Mouse (Mus musculus) frontal cortex, postnatal 10 days (tissue): Measurements from ENCODE around the gene Ikzf1.

Source experiments
- DNase-seq, 2 experiments: peaks; one replicate each; pipeline ENCODE4 v3.0.0; 2022; ENCODE audit warnings: low spot score in 2 of 2, mixed read lengths in 1 of 2

Ikzf1 gene

GRCm38 (mm10) chr11:11690059-11690844 lies 5.4 kb downstream of the Ikzf1 start:
- no peak for DNase-seq

DNA sequence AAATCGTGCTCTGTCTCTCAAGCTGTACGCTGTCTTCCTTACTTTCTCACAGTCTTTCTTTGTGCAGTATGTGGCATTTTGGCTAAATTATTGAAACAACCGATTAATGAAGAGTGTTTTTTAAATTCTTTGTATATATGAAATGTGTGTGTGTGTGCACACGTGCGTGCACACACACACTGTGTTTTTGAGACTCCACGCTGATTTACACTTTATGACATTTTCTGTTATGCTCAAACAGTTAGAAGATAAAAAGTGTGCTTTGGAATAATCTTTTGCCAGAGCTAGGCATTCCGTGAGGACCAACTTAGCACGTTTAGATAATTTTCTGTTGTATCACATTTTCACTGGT lies 6.0 kb downstream of the Ikzf1 start:
- DNase-seq, result no peak

DNA sequence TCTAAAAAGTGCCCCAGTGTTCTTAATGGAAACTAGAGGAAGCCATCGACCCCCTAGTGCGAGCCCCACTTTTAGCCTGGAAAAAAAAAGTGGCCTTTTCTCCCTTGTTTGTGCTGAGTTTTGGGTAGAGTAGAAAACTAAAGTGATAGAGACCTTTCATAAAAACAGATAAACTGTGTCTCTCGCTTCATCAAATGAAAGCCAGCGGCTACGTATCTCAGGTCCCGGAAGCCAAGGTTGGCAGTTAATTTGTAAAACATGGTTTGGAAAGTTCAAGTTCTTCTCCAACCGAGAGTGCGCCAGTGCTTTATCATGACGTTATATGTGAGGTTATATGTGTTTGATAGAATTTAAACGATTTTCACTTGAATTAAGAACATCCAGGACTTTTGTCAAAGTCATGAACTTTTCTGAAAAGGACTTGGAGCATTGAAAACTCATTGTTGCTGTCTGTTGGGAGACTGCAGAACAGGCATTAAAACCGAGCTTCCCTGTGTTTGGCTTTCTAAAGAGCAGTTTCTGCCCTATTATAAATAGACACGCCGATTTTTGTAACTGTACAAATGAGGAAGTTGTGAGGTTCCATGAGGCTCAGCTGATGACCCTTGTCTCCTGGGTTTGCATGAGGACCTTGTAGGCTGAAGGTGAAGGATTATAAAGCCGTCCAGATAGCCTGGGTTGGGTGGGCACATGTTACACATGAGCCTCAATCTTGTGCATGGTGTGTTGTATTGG lies 6.7 kb downstream of the Ikzf1 start:
- no peak for DNase-seq

DNA sequence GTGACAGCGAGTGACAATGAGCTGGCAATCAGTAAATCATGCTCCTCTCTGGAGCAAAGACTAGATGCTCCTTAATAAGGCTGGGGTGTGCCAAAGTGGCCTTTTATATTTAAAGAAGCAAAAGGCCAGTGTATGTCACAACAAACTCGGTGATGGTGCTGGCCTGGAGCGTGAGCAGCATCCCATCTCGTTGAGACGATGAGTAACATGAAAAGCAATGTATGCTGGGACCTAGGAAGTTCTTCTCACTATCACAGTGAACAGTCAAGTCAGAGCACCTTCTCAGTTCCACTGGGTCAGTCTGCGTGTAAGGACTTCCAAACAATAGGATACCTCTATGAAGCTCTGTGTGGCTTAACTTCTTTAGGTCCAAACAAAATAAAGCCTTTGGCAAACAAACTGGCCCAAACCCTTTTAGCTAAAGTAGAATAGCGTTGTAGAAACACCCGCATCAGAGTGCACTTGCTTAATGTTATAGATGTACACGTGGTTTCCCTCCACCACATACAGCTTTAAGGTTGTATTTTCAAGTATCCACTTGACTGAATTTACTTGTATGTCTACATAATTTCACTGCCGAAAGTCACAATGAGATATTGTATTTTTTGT lies 7.9 kb downstream of the Ikzf1 start:
- DNase-seq, result no peak

DNA sequence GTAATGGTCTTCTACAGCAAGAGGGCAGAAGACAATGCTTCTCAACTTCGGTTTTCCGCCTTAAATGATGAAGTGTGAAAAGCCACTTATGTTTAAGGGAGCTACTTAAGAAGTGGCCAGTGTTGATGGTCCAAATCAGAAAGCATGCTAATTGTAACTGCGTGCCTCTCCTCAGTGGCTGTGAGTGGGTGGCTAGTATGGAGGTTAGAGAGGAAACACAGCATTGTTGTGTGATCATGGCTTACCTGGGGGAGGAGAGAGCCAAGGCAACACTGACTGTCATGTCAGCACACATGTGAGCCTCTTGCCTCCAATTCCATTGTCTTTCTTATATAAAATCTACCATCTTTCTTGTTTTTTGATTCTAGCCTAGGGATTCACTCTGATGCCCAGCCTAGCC lies 8.6 kb downstream of the Ikzf1 start:
- no peak for DNase-seq

DNA sequence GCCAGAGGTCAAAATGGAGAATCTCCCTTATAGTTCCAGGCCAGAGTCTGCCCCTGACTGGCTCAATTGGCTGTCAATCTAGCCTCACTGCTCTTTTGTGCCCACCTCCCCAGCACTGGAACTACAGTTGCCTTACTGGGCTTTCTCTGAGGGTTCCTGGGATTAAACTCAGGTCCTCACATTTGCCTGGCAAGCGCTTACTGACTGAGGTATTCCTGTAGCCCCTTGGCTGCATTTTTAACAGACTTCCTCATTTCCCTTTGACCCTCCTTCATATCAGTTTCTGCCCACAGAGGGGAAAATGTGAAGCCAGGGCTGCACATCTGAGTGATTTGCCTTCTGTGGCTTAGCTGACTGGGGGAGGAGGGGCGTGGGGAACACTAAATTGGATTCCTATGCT lies 9.3 kb downstream of the Ikzf1 start:
- DNase-seq, result no peak

GRCm38 (mm10) chr11:11694472-11695177 lies 9.8 kb downstream of the Ikzf1 start:
- no peak for DNase-seq

DNA sequence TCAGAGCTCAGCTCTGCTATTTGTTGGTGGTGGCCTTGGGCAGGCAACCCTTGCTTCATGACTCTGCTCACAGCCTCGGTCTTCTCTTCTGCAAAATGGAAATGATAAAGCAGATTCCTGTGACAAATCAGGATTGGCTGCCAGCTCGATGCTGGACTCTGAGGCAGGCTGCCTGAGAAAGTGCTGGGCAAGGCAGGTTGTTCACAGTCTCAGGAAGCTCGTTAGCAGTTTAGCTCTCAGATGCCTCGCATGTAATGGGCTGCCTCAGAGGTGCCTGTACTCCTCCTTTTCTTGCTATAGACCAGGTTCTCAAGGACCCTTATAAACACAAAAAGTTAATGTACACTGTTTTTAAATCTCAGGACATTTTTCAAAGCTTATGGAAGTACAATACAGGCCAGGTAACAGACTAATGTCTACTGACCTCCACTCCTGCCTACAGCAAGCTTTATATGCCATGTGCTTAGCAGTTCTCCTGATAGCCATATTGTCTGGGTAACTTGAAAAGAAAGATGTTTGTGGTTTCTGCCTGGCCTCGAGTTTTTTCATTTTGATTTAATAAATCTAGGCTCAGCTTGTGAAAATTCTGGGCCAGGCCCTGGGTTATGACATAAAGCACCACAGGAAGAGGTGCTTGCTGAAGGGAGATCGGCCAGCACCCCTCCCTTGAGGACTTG lies 10.5 kb downstream of the Ikzf1 start:
- no peak for DNase-seq

DNA sequence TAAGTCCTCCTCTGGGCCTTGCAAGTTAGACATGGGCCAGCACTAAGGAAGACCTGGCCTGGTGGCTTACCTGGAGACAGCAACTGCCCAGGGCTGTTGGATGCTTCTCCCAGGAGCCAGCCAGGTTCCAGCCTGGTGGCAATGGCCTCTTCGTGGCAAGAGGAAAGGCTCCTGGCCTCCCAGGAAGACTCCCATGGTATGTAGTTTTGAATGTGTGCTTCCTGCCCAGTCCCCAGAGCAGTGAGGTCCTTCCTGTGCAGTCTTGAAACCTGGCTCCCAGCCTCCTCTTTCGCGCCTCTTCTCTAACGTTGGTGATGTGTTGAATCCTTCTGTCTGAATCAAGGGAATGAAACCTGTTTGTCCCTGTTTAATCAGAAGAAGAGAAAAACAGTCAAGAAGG lies 11.1 kb downstream of the Ikzf1 start:
- no peak for DNase-seq

DNA sequence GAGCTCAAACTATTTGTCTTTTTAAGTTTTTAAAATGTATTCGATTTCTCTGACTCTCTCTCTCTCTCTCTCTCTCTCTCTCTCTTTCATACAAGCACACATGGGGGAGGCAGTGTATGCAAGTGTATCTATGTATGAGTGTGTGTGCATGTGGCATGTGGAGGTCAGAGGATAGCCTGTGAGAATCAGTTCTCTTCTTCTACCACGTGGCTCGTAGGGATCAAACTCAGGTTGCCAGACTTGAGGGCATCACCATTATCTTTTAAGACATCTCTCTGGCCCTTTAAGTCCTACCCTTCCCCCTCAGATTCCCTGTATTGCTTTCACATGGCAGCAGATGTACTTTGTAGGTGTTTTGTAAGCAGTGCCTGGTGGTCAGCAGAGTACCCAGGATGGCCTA lies 12.0 kb downstream of the Ikzf1 start:
- DNase-seq, result no peak

GRCm38 (mm10) chr11:11701378-11701777 lies 16.6 kb downstream of the Ikzf1 start:
- DNase-seq, result no peak

- DNase-seq, result no peak
Observed at GRCm38 (mm10) chr11:11703776-11704175, 19.0 kb downstream of the Ikzf1 start.

- no peak for DNase-seq
Observed at GRCm38 (mm10) chr11:11708154-11708719, 23.4 kb downstream of the Ikzf1 start.

DNA sequence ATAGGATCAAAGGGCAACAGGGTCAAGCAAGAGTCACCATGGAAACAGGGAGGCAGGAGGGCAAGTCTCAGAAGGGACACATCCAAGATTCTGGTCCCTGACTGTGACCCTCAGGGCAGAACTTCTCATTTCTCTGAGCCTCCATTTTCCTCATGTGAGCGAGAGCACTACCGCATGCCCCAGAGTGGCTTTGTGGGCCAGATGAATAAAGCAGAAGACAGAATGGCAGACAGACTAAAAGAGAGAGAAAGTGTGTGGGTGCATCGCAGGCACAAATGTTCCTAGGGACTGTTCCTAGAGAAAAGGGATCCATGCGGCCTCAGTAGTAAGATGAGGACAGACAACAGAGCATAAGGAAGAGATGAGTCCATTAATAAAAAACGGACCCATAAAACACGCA lies 24.5 kb downstream of the Ikzf1 start:
- DNase-seq, result no peak

DNA sequence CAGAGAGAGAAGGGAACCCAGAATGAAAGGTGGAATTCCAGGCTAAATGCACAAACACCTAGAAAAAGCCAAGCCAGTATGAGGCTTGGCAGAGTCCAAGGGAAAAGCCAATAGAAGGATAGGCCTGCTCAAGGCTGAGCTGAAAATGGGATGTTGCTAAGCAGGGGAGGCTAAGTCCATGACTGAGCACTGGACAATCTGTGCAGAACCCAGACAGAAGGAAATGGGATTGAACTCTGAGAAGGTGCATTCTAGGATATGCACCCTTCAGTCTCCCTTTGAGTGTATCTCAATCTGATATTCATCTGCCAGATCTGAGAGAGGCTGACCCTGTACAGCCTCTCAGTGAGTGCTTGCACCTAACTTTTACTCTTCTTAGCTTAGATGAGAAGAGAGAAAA lies 25.9 kb downstream of the Ikzf1 start:
- no peak for DNase-seq

DNA sequence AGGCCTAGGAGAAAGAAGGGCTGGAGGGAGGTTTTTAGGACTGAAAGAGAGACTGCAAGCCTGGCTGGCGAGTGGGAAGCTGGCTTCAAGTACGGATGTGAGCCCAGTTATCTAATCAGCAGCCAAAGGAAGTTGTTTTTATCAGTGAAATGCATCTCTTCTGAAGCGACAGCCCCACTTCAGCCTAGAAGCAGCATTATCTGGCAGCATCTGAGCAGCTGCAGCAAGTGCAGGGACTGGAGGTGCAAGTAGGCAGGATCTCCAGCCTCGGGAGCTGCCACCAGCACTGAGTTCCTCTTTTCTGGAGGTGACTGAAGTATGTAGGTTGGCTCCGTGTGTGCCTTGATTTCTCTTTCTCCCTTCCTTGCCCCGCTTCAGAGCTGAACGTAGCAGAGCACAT lies 26.9 kb downstream of the Ikzf1 start:
- DNase-seq, result no peak

DNA sequence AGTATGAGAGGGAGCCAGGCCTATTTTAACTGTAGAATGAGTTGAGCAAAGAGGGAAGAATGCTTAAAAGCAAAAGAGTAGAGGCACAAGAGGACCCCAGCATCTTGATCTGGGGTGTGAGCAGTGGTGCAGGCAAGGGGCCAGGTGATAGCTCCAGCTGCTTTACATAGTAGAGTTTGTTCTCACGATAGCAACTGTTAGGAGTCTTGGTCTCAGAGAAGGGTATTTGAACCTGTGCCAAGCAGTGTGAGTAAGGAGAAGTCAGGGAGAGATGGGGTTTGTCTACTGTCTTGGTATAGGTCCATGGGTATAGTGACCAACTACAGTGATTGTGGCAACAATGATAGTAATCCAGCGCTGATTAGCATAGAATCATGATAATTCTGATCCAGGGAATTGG lies 29.9 kb downstream of the Ikzf1 start:
- no peak for DNase-seq

DNA sequence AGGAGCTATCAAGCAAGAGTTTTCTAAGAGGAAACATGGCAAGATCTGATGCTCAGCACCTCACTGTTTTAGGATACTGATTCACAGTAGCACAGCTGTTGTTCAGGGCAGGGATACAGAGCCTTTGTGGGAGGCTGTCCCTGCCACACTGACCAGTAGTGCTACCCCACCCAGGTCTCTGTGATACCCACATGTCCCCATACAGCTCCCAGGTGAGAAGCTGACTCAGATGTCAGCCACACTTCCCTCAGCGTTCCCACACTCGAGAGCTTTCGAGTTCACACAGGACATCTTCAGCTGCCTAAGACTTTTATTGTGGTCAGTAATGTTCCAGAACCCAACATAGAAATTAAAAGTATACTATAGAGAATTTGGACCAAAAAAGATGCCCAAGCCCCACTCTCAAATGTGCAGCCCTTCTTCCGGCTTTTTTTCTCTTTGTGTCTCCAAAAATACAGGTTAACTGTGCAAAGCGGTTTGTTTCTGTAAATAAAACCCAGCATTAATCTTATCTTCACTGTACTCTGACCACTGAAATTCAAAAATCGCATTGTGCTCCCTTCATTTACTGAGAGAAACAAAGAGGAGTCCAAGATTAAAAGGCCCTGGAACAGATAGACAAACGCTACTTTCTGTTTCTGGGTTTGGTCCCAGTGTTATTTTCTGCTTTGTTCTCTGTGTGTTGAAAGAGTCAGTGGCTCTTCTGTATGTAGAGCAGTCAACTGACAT lies 31.3 kb downstream of the Ikzf1 start:
- DNase-seq, result no peak

GRCm38 (mm10) chr11:11716692-11717037 lies 31.9 kb downstream of the Ikzf1 start:
- DNase-seq, result no peak

DNA sequence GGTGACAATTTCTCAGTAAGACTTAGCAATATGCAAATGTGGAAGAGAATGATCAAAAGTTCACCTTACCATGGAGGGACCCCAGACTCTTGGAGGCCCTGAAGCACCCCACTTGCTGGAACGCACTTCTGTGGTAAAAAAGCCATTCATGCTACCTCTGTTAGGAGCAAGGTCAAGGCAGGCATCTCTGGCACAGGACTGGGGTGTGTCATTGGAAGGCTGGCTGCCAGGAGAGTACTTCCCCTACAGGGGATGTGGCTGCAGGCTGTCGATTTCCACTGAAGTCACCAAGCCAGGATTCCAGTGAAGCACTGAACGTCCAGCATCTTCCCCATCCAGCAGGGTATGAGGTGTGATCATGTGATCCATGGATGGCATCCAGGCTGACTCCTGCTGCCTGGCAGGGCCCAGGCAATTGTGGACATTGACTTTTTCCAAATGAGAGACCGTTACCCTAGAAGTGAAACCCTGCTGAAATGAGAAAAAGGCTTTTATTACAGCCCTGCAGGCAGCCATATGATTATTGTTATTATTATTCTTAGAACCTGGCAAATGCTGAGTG lies 32.9 kb downstream of the Ikzf1 start:
- DNase-seq, result no peak

DNA sequence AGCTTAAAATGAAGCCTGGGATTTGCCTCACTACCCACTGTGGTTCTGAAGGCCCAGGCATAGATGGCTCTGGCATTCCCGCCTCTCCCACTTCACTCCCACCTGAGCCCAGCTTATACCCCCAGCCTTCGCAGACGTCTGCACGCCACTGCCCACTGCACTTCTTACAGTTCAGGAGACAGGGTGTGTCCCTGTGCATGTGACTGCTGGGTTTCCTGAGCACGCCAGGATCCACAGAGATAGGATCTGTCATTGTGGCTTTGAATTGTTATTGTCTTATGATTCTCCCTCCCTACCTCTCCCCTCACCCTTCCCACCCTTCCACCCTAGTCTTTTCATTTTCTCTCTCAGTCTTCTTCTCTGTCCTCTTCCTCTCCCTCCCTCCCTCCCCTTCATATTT lies 34.9 kb downstream of the Ikzf1 start:
- no peak for DNase-seq
